Mouse (Mus musculus) cerebellum, postnatal 36 days (tissue): ENCODE measurements around the gene Tmprss11b.
A peak's percentile ranks its signal among the peaks of the same experiment; 100 is the strongest.

Experiments used
- DNase-seq, 2 experiments: peaks; one replicate each; pipeline ENCODE4 v3.0.0; 2021 to 2022; ENCODE audit warnings: mixed read lengths in 2 of 2

Gene Tmprss11b

DNA sequence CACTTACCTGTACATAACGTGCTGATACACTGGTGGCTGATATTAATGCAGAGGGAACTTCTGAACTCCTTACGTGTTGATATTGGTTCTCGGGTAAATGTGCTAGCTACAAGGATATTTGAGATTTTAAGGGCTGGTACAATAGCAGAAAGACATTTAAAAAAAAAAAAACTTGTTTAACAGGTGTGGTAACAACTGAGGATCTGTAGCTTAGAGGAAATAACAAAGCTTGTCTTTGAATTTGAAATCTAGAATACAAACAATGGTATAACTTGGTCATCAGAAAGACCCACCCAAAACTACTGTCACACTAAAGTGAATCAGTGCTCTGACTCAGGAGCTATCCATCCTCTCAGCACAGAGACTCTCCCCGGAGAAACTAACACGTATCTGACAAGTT, at the start of gene Tmprss11b:
Tmprss11b (minus strand) TSS at position 101 of the 400 bp plus-strand sequence.
- DNase-seq: no peak

DNA sequence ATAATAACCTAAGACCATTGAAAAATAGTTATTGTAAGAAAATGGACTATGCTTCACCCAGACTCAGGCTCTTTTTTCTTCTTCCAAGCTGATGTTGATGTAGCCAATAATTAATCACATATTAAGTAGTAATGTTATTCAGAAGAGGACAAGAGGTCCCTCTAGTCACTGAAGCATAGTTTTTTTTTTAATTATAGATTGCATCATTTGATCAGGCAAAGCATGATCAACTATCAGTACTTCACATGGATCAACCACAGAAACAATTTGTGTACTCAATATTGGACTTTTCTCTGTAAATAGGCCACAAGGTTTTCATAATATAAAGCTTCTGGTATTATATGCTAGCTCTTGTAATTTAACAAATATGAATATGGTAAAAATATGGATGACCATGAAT, 48.9 kb upstream of the Tmprss11b start:
- no peak for DNase-seq

DNA sequence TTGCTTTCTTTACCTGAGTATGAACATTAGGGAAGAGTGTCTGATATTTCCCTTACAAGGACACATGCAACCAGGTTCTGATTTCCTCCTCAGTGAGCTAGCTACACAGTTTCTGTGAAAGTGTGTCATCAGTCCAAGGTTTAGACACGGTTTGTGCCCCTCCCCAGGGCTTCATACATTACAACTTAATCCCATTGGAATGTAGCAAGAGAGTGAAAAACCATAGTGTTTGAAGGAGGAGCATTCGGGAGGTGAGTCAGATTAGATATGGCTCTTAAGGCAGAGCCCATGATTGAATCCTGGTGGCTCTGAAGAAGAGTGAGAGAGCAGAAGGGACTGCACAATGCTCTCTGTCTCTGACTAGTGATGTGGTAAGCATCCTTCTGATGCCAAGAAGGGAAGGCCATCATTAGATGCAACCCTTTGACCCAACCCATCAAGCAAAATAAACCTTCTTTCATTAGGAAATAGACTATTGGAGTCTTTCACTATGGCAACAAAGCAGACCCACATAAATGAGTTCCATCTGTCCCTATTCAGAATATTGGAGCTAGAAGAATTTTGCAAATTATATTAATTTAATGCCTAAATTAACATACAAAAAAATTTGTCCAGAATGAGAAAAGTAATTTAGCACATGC, 46.8 kb upstream of the Tmprss11b start:
- no peak for DNase-seq

DNA sequence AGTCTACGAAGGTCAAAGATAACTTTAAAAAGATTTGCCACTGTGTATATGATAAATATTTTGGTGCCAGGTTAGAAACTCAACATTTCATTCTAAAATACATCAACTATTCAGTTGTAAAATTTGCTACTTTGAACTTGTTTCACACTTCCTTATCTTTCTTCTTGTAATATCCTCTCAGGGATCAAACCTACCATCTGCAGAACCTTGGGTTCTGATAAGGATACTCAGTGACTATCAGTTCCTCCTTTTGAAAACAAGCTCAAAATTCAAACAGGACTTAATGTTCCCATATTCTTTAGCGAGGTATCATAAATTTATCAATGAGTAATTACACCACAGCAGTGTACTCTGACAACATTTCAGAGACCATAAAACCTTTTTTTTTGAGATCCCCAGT, 38.8 kb upstream of the Tmprss11b start:
- no peak for DNase-seq

DNA sequence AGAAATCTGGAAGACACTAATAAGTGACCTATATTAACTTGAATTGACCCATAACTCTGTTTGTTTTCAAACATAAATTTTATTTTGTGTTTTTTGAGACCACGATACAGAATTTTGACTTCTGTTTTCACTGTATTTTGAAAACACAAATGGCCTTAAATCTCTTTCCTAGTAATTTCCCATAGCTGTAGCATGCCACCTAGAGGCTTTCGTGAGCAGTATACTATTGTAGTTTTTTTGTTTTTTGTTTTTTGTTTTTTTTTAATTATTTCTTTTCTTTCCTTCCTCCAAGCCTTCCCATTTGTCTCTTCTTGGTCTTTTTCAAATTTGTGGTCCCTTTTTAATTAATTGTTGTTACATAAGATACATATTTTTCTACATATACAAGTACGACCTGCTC, 28.8 kb upstream of the Tmprss11b start:
- DNase-seq: no peak

DNA sequence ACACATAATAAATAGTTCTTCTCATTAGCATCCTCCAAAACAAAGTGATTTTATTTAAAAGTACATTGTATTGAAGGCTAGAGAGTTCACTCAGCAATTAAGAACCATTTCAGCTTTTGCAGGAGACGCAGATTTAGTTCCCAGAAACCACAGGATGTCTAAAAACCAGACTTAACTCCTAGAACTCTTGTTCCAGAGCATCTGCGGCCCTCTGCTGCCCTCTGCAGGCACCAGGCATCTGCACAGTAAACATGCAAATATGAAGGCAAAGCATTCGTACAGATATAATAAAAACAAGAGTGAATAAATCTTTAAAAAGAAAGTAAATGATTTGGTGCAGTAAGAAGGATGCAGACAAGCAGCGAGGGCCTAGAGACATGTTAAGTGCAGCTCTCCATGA, 8.5 kb upstream of the Tmprss11b start:
- DNase-seq: peak; percentile 28 to 33

DNA sequence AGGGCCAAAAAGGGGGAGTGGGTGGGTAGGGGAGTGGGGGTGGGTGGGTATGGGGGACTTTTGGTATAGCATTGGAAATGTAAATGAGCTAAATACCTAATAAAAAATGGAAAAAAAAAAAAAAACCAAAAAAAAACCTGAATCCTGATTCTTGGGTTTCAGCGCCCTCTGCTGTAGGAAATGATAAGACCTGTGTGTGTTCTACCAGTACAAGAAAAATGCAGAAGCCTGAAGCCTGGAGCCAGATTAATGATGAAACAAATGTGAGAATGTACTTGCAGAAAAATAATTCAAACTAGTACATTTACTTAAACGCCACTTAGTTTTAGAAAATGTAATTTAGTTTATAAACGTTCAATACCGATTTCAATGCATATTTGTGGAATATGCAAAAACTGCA, 27.0 kb downstream of the Tmprss11b start:
- DNase-seq: peak; percentile 12 to 26

DNA sequence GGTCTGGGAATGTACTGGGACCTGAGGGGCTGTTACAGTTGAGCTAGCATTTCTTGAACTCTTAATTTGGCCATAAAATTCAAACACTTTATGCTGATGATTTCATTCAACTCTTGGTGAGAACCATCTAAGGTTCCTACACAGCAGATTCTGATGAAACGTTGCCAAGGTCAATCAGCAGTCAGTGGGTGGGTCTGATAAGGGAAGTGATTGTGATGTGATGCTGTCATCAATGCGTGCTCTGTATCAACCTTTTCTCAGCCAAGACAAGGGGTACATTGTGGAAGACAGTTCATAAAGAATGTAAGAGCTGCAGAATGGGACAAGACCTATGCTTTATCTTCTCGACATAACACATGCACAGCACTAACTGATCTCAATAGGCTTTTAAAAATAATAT, 35.4 kb downstream of the Tmprss11b start:
- no peak for DNase-seq

DNA sequence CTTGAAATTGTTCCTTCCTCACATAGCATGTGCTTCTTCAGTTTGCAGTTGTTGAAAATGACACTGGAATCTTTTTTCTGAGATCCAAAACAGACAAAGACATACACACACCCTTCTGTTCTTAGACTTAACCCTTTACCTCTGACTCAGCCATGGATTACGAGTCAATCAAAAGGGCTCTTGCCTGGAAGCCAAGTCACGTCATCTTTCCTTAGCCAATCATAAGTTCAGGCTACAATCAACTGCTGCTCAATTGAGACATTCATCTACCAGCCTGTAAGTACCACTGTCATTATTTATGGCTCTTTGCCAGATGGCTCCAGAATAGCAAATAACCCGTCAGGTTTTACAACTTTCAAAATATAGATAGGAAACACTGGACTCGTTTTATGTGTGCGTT, 43.8 kb downstream of the Tmprss11b start, which contains the start of gene Tmprss11f:
Tmprss11f (minus strand) TSS at position 101 of the 400 bp plus-strand sequence.
- DNase-seq: no peak

DNA sequence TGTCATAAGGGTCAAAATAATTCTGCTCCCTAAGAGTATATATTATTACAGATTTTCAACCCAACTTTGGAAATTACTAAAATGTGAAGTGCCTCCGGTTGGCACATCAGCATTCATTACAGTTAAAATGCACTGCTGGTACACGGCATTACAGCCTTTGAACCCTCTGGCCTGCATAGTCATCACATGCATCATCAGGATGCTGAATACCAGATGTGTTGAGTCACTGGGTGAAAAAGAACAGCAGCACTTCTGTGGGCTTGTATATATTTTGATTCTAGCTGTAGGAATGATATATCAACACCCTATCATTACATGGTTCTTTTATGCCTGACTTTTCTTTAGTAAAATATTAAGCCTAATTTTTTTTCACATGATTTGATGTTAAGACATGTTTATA, 45.5 kb downstream of the Tmprss11b start:
- DNase-seq: no peak

DNA sequence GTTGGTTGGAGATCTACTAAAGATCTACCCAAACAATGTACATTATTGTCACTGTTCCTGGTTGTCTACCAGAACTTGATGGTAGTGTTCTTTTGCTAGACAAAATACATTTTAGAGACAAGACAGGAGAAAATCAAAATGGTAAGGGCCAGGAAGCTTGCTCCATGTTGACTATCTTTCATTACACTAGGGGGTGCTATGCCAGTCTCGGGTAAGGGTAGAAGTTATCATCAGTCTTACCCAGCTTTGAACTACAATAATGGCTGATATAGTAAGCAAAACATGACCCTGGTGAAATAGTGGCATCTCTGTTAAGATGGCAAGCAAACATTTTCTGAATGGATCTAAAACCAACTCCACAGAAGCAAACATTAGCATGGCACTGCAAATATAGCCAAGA, 54.4 kb downstream of the Tmprss11b start:
- DNase-seq: no peak
